Mouse (Mus musculus): Measurements from ENCODE around the gene Dgcr8.

The Dgcr8 gene

GRCm38 (mm10) chr16:18249364-18249967 is 39.6 kb downstream of the Dgcr8 start:
- peak; percentile 70 to 71 for DNase-seq (ENCODE audit: low spot score in 2 of 2)

- DNase-seq (ENCODE audit: low spot score in 2 of 2): peak; percentile 96 to 99
Observed at GRCm38 (mm10) chr16:18248433-18249363, 40.3 kb downstream of the Dgcr8 start, which contains the start of the genes Trmt2a and Ranbp1. TSS of gene Trmt2a (plus strand) at chr16:18248679. TSS of gene Ranbp1 (minus strand) at chr16:18248732.

GRCm38 (mm10) chr16:18247521-18248399 is 41.3 kb downstream of the Dgcr8 start:
- DNase-seq (ENCODE audit: low spot score in 2 of 2): peak in 1 of 2 experiments; percentile 56

- no peak for DNase-seq (ENCODE audit: low spot score in 2 of 2)
Observed at GRCm38 (mm10) chr16:18241581-18241980, 47.5 kb downstream of the Dgcr8 start.

- no peak for DNase-seq (ENCODE audit: low spot score in 2 of 2)
Observed at GRCm38 (mm10) chr16:18236676-18237501, 52.2 kb downstream of the Dgcr8 start.

GRCm38 (mm10) chr16:18235389-18236065 is 53.5 kb downstream of the Dgcr8 start:
- peak; percentile 31 to 41 for DNase-seq (ENCODE audit: low spot score in 2 of 2)

GRCm38 (mm10) chr16:18234671-18235388 is 54.2 kb downstream of the Dgcr8 start, which contains the start of gene Zdhhc8:
TSS of gene Zdhhc8 (minus strand) at chr16:18235136.
- DNase-seq (ENCODE audit: low spot score in 2 of 2): peak in 1 of 2 experiments; percentile 62

GRCm38 (mm10) chr16:18233919-18234670 is 55.0 kb downstream of the Dgcr8 start:
- no peak for DNase-seq (ENCODE audit: low spot score in 2 of 2)

- DNase-seq (ENCODE audit: low spot score in 2 of 2): no peak
Observed at GRCm38 (mm10) chr16:18233451-18233850, 55.6 kb downstream of the Dgcr8 start.

GRCm38 (mm10) chr16:18231451-18231850 is 57.6 kb downstream of the Dgcr8 start:
- no peak for DNase-seq (ENCODE audit: low spot score in 2 of 2)

GRCm38 (mm10) chr16:18231047-18231446 is 58.0 kb downstream of the Dgcr8 start:
- DNase-seq (ENCODE audit: low spot score in 2 of 2): no peak

GRCm38 (mm10) chr16:18230617-18231016 is 58.4 kb downstream of the Dgcr8 start:
- no peak for DNase-seq (ENCODE audit: low spot score in 2 of 2)

- DNase-seq (ENCODE audit: low spot score in 2 of 2): no peak
Observed at GRCm38 (mm10) chr16:18229622-18230021, 59.4 kb downstream of the Dgcr8 start.

- DNase-seq (ENCODE audit: low spot score in 2 of 2): no peak
Observed at GRCm38 (mm10) chr16:18228856-18229255, 60.2 kb downstream of the Dgcr8 start.

GRCm38 (mm10) chr16:18227897-18228422 is 61.1 kb downstream of the Dgcr8 start:
- DNase-seq (ENCODE audit: low spot score in 2 of 2): no peak

GRCm38 (mm10) chr16:18227187-18227586 is 61.9 kb downstream of the Dgcr8 start:
- DNase-seq (ENCODE audit: low spot score in 2 of 2): no peak

- no peak for DNase-seq (ENCODE audit: low spot score in 2 of 2)
Observed at GRCm38 (mm10) chr16:18222188-18222587, 66.9 kb downstream of the Dgcr8 start.

- peak in 1 of 2 experiments; percentile 52 for DNase-seq (ENCODE audit: low spot score in 2 of 2)
Observed at GRCm38 (mm10) chr16:18221543-18221898, 67.5 kb downstream of the Dgcr8 start.
